Mouse (Mus musculus) stomach, postnatal 0 days (tissue): ENCODE data around the gene Nrde2.

Experiments used
- CTCF ChIP-seq: IDR thresholded peaks from 2 replicates; pipeline ENCODE4 v1.5.1; 2016; ENCODE audit warnings: antibody characterized with exemption, low read depth, mild to moderate bottlenecking, moderate library complexity
- EP300 ChIP-seq: optimal IDR thresholded peaks from 2 replicates; pipeline ENCODE3; 2016; ENCODE audit warnings: antibody characterized with exemption

- TF ChIP-seq CTCF (no peak), EP300 (no peak)
Observed at GRCm38 (mm10) chr12:100079636-100080286, 79.7 kb downstream of the Nrde2 start.
